Mouse (Mus musculus) kidney, adult 8-10 months (tissue): ENCODE measurements around the gene Esrrb.

Experiments
- DNase-seq, 2 experiments: peaks; one replicate each; pipeline ENCODE4 v3.0.0; 2022

Gene Esrrb

DNA sequence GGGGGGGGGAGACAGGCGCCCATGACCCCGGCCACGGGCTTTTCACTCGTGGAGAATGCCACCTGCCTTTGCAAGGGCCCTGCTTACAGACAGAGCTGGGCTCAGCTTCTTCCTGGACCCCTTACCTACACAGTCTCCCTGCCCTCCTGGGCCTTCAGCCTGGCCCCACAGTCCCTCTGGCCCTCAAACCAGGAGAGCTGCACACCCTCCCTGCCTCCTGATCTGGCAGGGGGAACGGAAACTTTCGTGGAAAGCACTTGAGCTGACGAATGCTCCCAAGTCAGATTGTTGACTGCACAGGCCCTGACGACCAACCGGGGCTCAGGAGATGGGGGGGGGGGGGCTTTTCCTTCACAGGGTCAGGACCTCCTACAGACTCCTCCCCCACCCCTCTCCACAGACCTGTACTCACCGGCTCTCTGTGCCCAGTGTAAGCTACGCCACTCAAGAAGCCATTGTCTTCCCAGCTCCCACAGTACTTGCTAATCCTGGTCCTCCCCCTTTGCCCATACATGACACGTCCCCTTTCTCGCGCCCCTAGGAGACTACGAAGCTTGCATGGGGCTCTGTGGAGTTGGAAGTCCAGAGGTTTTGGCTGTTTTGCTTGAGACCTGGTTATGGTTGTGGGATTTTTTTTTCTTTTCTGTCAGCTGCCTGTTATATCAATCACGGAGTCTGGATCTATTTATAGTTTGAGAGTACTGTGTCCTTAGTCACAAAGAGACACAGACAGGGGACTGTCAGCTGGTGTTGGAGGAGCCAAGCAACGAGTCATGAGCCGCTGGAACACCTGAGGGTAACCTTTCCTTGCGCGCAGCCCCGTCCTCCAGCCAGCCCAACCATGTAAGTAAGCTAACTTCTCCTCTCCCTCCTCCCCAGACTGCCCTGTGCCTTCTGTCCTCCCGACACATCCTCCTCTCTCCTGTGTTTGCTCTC is at the start of gene Esrrb:
Esrrb (plus strand) TSS at position 422 of the 936 bp plus-strand sequence.
- peak; percentile 18 to 23 for DNase-seq

DNA sequence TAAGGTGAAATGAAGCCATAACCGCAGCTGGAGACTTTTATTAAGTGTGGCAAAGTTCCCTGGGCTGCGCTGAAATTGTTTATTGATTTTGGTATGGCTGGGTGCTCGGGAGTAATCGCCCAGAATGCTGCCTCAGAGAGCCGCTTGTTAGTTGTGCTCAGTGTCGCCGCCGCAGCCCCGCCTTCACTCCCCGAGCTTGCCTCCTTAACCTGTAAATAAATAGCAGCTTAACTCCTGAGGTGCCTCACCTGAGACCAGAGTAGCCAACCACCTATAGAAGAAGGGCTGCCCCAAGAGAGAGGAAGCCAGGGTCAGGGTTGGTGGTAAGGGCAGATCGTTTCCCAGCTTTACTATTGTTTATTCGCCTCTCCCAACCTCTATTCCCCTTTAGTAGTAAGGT is 40.3 kb upstream of the Esrrb start:
- DNase-seq = no peak

DNA sequence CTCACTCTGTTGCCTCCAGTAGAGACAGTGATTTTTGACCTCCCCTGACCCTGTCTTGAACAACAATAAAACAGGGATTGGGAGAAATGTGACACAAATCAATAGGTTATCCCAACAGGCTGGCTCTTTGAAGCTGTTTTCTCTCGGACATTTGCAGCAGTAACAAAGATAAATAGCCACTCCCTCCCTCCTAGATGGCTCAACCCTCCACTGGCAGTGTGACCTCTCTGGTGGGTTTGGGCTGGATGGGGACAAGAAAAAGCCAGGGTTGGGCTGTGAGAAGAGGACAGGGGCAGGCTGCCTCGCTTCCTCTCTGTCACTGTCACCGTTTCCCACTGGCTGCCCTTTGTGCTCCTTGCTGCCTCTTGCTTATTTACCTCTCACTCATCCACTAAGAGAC is 36.6 kb upstream of the Esrrb start:
- no peak for DNase-seq

DNA sequence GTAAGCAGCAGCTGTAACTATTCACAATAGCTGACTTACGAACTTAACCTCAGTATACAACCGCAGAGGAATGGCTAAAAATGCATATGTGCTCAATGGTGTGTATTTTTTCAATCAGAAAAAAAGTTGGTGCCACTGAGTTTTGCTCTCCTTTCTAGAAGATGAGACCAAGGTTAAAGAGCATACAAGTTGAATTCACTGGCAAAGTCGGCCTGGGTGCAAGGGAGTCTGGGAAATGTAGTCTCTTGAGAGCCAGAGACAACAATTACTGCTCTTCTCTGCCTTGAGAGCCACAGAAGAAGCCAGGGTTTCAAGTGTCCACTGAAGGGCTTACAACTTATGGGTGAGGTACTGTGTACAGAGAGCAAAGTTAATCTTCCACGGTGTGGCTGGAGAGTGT is 31.1 kb upstream of the Esrrb start:
- no peak for DNase-seq

DNA sequence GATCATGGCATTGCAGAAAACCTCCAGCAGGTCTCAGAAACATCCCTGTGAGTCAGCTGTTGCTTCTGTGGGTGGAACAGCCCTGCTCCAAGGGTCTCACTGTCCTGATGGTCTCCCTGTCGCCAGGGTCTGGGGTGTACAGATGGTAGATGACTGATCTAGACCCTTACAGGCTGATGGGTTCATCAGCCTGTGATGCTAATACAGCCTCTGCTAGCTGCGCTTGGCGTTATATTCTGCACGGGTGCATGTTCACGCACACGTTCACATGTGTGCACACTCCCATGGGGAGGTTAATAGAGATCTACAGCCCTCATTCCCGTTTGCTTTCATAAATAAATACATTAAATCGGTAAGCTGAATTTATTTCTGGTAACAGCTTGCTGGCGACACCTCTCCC is 30.2 kb upstream of the Esrrb start:
- DNase-seq = no peak

DNA sequence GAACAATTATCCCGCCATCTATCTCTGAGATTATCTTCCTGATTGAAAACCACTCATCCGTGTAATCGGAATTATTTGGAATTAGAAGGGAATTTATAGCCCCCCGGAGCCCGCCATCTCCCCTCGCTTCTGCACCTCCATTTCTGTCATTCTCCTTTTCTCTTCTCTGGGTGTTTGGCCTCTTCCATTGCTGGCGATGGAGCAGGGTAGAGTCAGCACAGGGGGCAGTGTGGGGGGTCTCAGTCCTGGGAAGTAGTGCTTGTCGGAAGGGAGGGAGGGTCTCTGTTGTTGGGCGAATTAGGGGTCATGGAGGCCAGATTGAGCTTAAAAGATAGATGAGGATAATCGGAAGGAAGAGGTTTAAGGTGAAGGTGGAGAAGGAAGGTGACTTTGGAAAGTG is 29.7 kb upstream of the Esrrb start:
- no peak for DNase-seq

DNA sequence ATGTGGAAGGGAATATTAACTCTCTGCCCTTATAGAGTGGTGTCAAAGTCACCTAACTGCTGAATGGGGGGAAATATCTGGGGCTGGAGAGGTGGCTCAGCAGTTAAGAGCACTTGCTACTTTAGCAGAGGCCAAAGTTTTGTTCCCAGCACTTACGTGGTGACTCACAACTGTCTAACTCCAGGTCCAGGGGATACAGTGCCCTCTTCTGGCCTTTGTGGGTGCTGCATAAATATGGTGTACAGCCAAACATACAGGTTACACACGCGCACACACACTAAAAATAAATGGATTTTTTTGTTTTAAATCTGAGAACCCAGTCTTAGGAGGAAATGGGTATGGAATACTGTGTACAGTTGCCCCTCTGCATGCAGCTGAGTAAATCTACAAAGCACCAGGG is 24.7 kb upstream of the Esrrb start:
- DNase-seq = no peak

DNA sequence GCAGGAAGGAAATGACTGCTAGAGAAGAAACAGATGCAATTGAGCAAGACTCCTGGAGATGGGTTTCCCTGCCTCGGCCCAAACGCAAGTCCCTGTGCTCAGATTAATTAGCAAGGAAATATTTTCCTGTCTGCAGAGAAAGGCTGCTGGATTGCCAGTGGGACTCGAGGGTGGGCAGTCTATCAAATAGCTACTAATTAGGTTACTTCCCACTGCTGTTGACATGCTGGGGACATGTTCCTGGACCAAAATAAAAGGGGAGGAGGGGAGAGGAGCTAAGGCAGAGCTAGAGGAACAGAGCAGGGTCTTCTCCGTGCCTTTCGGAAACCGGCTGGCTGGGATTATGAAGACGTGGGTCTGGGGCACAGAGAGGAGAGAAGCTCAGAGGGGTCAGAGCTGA is 24.0 kb upstream of the Esrrb start:
- DNase-seq = no peak

DNA sequence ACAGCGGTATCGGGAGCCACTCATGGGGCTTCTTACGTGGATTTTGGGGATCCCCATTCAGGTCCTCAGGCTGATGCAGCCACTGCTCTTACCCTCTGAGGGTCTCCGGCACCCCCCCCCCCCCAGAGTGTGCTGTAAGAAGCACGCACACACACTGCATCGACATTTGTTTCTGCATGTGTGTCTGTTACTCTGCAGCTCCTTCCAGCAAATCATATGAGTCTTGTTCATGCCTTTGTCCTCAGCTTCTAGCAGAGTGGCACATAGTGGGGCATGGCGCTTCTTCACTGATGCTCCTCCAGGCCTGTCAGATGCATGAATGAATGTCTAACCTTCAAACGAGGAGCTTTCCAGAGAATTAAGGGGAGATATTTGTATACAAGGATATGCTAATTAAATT is 11.4 kb upstream of the Esrrb start:
- no peak for DNase-seq

DNA sequence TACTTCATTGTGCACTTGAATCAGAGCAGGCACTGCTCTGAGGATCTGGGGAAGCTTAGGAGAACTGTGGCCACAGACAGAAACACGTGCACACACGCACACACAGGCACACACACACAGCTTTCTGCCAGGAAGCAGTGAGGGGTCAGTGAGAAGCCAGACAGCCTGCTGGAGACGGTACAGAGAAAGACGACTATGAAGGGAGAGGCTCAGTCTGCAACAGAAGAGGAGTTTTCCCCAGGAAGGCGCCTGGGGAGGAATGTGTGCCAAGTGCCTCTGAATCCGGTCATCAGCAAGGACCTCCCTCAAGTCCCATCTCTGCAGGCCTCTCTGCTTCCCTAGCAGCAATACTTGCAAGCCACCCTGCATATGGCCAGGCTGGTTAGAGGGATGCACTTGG is 1.5 kb upstream of the Esrrb start:
- no peak for DNase-seq

DNA sequence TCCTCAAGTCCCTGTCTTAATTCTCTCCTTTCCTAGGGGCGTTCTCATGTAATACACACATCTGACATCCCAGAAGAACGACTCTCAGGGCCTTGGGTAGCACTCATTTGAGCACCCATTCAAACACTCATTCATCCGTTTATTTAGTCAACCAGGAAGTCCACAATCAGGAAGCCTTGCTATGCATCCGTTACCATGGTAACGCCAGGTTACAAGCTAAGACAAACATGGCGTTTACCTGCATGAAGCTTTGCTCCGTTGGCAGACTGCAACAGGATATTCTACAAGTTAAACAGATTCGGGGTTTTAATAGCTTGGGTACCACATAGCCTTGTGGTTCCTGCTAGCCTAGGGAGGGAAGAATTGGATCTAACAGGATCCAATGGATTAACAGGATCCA is 1.0 kb upstream of the Esrrb start:
- no peak for DNase-seq

DNA sequence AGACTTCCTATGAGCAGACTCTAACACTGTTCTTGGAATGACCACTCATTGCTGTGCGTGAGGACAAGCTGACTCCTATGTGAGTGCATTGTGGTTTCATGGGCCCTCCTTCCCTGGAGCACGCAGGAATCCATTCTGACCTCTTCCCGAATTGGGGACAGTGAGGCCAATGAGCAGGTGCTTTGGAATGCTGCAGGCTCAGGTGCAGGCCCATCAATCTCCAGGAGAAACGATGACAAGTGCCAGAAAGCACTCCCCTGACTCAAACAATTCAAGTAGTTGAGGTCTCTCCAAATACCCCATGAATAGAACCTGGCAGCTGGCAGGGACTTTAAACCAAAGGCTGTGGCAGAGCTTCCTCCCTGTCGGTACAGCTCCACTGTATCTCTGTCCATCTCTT is 3.4 kb downstream of the Esrrb start:
- DNase-seq = no peak

DNA sequence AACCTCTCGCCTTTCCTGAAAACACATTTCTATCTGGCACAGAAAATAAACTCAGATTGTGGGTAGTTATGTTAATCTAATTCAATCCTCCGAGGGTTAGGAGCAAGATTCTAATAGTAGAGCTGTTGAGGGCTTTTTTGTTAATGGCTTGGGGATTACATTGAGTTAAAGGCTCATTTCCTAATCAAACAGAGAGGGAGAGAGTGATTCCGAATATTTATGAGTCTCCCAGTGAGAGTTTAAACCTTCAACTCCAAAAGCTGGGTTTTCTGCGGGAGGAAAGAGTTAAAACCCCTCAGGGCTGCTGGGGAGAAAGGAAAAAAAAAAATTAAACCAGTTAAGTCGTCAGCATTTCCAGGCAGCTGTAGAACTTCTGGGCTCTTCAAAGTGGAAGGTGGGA is 3.8 kb downstream of the Esrrb start:
- DNase-seq = no peak

DNA sequence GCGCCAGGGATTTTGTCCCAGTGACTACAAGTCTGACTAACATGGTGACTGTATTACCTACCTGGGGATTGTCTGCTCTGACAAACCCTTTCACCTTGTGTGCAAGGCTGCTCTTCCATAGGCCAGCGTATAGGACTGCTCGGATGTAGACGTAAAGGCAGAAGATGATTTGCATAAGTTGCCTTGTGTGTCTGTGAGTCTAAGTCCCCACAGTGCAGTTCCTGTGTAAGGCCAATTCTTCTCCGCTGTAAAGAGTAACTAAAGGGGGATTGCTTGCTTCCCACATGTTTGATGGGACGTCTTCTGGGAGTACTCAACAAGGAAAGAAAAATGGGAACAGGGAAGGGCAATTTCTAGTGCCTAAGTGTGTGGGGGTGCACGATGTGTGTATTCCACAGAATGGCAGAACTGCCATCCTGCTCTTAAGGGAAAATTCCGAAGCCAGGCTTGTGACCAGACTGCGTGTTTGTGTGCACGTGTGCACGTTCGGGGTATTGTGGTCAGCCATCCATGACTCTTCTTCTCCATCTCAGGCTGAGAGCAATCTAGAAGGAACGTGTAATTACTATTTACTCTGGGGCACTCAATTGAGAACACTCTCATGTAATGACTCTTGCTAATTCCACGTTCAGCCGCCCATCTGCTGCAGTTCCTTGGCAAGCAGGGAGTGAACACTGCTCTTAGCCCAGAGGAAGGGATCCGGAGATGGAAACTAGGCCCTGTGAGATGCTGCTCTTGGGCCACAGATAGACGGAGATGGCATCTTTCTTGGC is 9.9 kb downstream of the Esrrb start:
- peak in 1 of 2 experiments; percentile 31 for DNase-seq

DNA sequence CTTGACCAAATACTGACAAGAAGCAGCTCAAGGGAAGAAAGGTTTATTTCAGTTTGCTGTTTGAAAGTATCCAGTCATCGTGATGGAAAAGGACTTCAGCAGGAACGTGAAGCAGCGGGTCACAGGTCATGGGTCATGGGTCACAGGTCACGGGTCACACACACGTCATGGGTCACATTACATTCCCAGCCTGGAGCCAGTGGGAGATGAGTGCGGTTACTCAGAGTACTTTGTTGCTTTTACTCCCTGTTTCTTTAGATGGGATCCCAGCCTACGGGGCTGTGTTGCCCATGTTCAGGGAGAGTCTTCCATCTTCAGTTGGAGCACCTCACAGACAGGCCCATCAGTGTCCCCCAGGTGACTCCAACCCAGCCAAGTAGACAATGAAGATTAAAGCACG is 13.4 kb downstream of the Esrrb start:
- DNase-seq = no peak

DNA sequence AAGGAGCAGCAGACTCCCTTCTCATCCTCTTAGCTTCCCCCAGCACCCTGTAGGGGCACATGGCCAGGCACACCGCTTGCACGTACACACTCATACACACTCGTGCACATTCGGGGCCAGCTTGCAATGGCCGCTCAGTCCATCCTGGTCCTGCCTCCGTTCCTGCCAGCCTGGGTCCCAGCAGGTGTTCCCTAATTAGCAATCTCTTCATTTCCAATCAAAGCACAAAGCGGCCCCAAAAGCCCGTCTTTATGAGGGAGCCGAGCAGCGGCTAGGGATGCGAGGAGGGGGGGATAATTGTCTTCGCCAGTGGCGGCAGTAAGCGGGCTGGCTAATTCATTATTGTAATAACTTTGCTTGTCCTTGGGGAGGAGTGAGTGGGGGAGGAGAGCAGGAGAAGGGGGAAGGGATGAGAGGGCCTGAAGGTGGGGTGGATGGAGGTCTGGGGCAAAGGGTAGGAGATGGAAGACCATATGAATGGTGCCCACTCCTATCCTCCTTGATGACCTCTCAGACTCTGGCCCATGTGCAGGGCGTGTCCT is 18.8 kb downstream of the Esrrb start:
- no peak for DNase-seq

DNA sequence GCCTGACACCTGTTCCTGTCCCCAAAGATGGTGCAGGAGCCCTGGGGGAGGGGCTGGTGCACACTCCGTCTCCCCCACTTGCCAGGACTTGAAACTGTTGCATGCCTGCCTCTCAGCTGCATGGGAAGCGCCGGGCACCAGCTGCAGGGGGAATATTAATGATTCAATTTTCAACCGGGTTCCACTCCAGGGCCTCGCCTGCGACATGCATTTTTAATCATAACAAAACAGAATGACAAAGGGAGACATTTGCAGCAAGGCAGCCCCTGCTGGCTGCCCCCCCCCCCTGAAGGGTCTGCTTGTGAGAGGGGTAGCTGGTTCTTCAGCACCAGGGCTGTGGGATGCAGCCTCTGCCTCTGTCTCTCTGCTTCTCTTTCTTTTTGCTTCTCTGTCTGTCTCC is 22.9 kb downstream of the Esrrb start:
- DNase-seq = no peak

DNA sequence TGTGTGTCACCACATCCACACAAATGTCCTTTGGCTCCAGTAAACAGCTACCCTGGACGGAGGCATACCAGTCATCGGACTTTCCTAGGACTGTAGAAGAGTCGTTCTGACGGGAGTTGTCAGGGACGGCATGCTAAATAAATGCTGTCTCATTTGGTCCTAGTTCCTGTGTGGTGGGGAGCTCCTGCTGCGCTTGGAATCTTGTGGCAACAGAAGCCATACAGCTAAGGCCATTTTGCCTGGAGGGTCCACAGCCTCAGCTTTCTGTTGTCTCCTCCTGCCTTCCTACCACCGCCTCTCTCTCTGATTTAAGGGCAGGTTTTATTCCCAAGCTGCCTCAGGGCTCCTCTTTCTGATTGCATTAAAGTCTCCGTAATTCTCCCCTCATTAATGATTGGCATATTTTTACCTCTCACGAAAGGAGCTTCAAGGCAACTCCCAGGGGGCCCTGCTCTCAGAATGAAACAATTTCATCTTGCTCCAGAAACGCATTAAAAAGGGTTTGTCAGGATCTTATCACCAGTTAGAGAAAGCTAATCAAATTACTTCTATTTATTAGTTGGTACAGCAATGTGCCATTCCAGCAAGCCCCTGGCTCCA is 26.9 kb downstream of the Esrrb start:
- DNase-seq = no peak

DNA sequence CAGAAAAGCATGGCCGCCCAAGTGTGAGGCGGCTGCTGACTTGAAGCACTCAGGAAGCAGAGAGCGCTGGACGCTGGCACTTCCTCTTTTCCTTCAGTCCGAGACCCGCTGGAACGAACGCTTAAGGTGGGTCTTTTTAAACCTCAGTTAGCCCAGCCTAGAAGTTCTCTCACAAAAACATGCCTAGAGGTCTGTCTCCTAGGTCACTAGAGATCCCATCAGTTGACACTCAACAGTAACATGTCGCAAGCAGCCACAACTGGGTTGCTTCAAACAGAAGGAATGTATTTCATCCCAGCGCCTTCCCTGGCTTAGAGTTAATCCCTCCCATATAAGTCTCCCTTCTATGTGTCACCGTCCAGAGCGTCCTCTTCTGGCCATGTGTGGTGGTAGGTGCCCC is 33.9 kb downstream of the Esrrb start:
- no peak for DNase-seq

DNA sequence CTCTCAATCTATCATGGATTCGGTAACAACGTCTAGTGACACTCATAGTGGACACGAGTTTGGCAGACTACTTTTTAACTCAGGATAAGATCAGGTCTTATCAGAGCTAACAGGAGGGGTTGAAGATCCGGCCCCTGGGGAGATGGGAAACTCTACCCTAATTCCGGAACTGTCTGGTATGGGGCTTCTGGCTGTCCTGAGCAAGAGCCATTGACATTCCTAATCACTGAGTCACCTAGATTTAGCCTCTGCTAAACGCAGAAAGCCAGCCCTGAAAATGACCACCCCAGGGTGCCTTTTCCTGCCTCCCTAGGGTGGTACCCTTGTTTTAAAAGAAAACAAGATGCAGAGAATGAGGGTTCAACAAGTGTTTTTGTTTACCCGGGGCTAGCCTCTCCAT is 34.4 kb downstream of the Esrrb start:
- DNase-seq = no peak

DNA sequence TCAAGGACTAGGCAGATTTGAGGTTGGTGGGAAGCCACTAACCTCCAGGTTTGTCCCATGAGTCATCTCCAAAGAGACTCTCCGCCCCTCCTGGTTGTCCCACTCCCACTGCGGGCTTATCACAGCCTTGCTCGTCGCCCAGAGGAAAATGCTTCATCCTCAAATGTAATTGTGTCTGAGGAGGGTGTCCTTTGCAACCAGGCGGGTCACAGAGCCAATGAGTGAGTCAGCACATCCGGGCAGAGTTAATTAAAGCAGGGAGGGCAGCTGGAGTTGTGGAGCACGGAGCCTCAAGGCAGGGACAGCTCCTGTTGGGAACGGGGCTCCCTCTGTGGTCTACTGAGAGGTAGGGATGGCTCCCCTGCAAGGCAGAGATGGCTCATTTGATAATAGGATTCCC is 37.8 kb downstream of the Esrrb start:
- DNase-seq = no peak

DNA sequence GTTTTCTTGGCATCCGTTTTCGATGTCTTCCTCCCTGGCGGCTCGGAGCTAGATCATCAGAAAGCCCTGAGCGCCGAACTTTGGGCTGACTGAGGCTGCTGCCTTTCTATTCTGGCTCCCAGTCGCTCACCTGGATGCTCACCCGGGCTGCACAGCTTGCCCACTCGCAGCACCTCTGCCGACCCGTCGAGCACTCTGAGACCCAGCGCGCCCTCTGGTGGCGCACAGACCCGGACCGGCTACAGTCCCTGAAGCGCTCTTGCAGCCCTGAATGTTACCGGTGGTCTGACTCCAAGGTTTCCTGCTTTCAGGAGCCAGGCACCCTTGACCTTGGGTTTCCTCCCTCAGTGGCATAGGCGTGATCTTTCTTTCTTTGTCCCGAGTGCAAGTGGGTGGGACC is 41.8 kb downstream of the Esrrb start:
- peak; percentile 52 to 73 for DNase-seq

DNA sequence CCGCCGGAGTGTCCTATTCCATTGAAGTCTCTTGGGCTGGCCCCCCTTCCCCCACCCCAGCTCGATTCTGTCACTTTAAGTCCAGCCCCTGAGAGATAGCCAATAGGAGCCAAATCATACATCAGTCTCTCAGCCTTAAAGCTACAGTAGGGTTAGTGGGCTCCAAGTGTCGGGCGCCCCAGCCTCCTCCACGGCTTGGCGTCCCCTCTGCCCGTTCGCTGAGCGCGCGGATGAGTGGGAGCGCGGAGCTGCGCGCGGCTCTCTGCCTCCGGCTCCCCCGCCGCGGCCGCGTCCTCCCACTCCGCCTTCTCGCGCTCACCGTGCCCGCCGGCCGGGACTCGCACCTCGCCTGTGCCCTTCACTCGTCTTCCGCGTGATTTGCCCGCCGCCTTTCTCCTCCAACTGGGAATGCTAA is 60.6 kb downstream of the Esrrb start:
- DNase-seq = peak; percentile 68 to 76
